Mouse (Mus musculus): ENCODE data around the gene Als2. TPM values are rescaled to one million over a fixed set of nuclear protein-coding genes. Genes with fewer than 3 reads are reported as not detected.

Als2 gene
- polyA plus RNA-seq, 1 experiment from 2014 or later, result 13.5 TPM

DNA sequence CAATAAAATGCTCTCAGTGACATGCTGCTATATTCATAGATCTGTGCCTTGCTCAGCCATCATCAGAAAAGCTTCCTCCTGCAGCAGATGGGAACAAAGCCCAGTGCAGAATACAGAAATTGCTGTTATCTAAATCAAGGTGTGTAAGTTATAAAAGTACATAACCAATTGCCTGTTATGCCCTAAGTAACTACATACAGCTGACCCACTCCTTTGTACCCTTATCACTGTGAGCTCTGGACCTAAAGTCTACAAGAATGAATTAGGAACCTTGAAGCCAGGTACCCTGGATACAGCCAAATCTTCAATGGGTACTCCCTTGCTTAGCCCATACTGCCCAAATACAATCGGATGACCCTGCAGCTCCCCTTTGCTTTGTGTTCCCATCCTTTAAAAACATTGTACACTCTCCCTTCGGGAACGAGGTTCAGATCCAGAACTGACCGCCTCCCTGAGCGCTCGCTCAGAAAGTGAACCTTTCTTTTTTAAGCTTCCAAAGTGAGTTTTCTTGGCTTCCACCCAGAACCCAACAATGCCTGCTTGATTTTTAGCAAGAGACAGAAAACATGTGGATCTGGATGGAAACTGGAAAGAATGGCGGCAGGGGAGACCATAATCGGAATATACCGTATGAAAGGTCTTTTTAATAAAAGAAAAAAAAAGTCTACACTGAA lies 70.7 kb downstream of the Als2 start:
- Histone ChIP-seq H3K27ac (ENCODE audit: low read depth) (no peak overlapping the region), H3K36me3 (ENCODE audit: insufficient read depth) (peaks cover 30% of the 10 kb centered on the region), H3K4me2 (no peak overlapping the region), H3K4me1 (ENCODE audit: insufficient read depth) (no peaks in the 10 kb centered on the region), H3K27me3 (ENCODE audit: insufficient read depth, low read length) (no peaks in the 10 kb centered on the region), H3K9ac (no peak overlapping the region), H3K9me3 (ENCODE audit: low read depth, low read length) (no peaks in the 10 kb centered on the region), H3K4me3 (ENCODE audit: low read depth, low read length) (no peak overlapping the region)
- TF ChIP-seq CTCF (IDR thresholded peaks at IDR 0.05; ENCODE audit: low read depth), result no peak
- ATAC-seq (ENCODE audit: insufficient read depth) (no peak), DNase-seq (no peak)
- WGBS, result 89% methylated on average over 9 of the region's 9 CpGs

DNA sequence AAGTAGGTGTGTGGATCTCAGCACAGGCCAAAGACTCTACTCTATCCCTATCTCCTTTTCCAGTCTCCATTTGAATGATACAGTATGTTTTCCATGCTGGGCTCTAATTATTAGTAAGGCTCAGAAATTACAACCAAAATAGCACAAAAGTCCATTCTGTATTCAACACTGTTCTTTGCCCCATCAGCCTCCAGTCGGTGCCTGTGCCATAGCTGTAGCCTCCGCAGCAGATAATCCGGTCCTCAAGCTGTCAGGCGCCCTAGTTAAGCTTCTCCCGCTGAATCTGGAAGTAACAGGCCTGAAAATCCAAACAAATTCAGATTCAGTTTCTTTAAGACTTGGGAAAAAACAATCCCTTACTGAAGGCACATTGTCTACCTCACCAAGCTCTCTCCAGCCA lies 73.1 kb downstream of the Als2 start:
- no peak for ATAC-seq (ENCODE audit: insufficient read depth)
- 69% methylated on average over 5 of the region's 5 CpGs for WGBS
- Histone ChIP-seq H3K4me2 (no peak overlapping the region), H3K9ac (no peak overlapping the region), H3K4me3 (ENCODE audit: low read depth, low read length) (no peak overlapping the region), H3K9me3 (ENCODE audit: low read depth, low read length) (no peaks in the 10 kb centered on the region), H3K36me3 (ENCODE audit: insufficient read depth) (peaks cover 23% of the 10 kb centered on the region; the same call in 1 of the 2 replicates), H3K4me1 (ENCODE audit: insufficient read depth) (no peaks in the 10 kb centered on the region), H3K27me3 (ENCODE audit: insufficient read depth, low read length) (no peaks in the 10 kb centered on the region), H3K27ac (ENCODE audit: low read depth) (no peak overlapping the region)
- DNase-seq, result no peak
- no peak for TF ChIP-seq CTCF (IDR thresholded peaks at IDR 0.05; ENCODE audit: low read depth)

DNA sequence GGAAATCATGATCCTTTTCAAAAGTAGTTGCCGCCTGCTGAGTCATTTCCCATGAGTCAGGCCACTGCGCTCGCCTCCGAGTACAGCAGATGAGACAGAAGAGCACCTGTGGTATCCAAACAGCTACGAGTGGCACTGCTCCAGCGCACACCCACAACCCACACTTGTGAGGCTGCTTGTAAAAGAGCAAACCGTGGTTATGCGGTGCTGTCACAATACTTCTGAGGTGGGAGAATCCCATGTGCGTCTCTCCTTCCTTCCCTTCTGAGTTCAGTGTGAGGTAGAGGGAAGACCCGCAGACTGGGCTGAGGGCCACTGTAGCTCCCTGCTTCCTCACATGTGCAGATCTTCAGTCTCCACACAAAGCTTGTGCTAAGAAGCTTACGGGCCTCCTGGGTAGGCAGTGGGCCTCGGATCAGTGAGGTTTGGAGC lies 74.0 kb downstream of the Als2 start, which contains the start of gene Mpp4:
Gene Mpp4, minus strand, starts transcription at position 360 of the 432 bp plus-strand sequence.
- Histone ChIP-seq H3K27ac (ENCODE audit: low read depth) (no peak within 1 kb of the TSS), H3K27me3 (ENCODE audit: insufficient read depth, low read length) (no peaks in the 10 kb centered on the region), H3K9me3 (ENCODE audit: low read depth, low read length) (no peaks in the 10 kb centered on the region), H3K4me2 (no peak within 1 kb of the TSS), H3K9ac (no peak within 1 kb of the TSS), H3K36me3 (ENCODE audit: insufficient read depth) (peaks cover 20% of the 10 kb centered on the region; the same call in 1 of the 2 replicates), H3K4me3 (ENCODE audit: low read depth, low read length) (no peak within 1 kb of the TSS), H3K4me1 (ENCODE audit: insufficient read depth) (no peaks in the 10 kb centered on the region)
- WGBS, result 65% methylated on average over 12 of the region's 12 CpGs
- ATAC-seq (ENCODE audit: insufficient read depth) (no peak), DNase-seq (no peak)
- TF ChIP-seq CTCF (IDR thresholded peaks at IDR 0.05; ENCODE audit: low read depth), result no peak

DNA sequence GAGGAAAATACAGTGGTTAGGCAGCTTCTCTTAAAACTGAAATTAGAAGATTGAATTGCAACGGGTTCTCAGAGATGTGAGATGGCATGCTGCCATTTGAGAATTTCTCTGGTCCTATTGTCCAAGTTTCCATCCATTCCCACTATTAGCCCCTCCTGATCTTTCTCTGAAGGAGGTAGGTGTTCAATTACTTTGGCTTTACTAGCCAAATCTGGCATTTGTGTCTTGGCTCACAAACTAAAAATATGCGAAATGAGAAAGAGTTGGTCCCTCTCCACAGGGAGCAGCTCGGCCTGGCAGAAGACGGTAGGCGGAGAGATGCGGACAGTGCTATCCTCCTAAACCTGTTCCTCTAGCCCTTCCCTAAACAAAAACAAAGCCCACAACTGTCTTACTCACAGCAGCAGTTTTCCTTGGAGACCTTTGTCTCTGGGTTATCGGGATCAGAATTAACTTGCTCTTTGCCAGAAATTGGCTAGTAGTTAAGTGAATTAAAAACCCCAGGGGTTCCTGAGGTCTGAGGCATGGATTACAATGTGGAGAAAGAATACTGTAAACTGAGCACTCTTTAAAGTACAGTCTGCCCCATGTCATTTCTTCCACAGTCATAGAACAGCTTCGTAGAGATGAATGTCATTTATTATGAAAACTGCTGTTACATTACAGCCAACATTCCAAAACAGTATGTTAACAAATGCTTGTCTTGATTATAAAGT lies 74.6 kb downstream of the Als2 start:
- 64% methylated on average over 8 of the region's 8 CpGs for WGBS
- Histone ChIP-seq H3K27ac (ENCODE audit: low read depth) (no peak overlapping the region), H3K4me3 (ENCODE audit: low read depth, low read length) (no peak overlapping the region), H3K4me1 (ENCODE audit: insufficient read depth) (no peaks in the 10 kb centered on the region), H3K27me3 (ENCODE audit: insufficient read depth, low read length) (no peaks in the 10 kb centered on the region), H3K9ac (no peak overlapping the region), H3K9me3 (ENCODE audit: low read depth, low read length) (no peaks in the 10 kb centered on the region), H3K36me3 (ENCODE audit: insufficient read depth) (peaks cover 17% of the 10 kb centered on the region; the same call in 1 of the 2 replicates), H3K4me2 (no peak overlapping the region)
- no peak for TF ChIP-seq CTCF (IDR thresholded peaks at IDR 0.05; ENCODE audit: low read depth)
- DNase-seq (no peak), ATAC-seq (ENCODE audit: insufficient read depth) (no peak)

DNA sequence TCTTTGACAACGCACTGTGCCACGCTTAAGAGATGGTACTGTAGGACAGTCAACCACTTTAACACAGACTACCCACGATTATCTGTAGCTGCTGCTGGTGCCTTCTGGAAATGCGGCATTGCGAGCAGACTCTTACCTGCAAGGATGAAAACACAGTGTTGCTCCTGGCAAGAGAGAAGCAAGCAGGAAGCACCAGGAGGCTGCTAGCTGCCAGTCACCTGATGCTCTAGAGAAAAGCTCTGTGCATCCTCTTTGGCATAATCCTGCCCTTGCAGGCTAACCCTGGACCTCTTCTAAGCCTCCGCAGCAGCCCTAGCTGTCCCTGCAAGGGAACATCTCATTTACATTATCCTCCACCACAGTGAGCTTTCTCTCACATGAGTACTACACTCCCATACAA lies 75.6 kb downstream of the Als2 start:
- no peak for DNase-seq
- no peak overlapping the region for H3K9ac ChIP-seq
- H3K4me1 ChIP-seq (ENCODE audit: insufficient read depth), result no peaks in the 10 kb centered on the region
- H3K4me2 ChIP-seq, result no peak overlapping the region
- no peak for ATAC-seq (ENCODE audit: insufficient read depth)
- H3K9me3 ChIP-seq (ENCODE audit: low read depth, low read length), result no peaks in the 10 kb centered on the region
- 0 out of 2 replicates have a peak, but pooled peaks cover 10% of the 10 kb centered on the region for H3K36me3 ChIP-seq (ENCODE audit: insufficient read depth)
- no peak overlapping the region for H3K4me3 ChIP-seq (ENCODE audit: low read depth, low read length)
- H3K27me3 ChIP-seq (ENCODE audit: insufficient read depth, low read length), result no peaks in the 10 kb centered on the region
- WGBS, result 86% methylated on average over 6 of the region's 6 CpGs
- TF ChIP-seq CTCF (IDR thresholded peaks at IDR 0.05; ENCODE audit: low read depth), result no peak
- no peak overlapping the region for H3K27ac ChIP-seq (ENCODE audit: low read depth)

DNA sequence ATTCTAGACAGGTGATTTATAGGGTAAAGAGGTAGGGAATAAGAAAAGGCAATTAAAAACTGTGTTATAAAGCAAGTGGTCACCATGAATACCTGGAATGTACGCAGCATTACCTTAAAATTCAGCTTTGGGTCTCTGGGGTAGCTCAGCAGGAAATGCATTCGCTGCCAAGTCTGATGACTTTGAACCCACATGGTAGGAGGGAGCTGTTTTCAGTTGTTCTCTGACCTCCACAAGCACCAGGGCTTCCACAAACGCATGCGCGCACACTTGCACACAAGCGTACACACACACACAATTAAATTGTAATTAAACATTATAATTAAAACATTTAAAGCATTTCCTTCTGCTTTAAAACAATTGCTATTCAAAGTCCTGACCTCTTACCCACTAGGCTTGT lies 76.2 kb downstream of the Als2 start:
- Histone ChIP-seq H3K27me3 (ENCODE audit: insufficient read depth, low read length) (no peaks in the 10 kb centered on the region), H3K9me3 (ENCODE audit: low read depth, low read length) (no peaks in the 10 kb centered on the region), H3K27ac (ENCODE audit: low read depth) (no peak overlapping the region), H3K4me3 (ENCODE audit: low read depth, low read length) (no peak overlapping the region), H3K4me1 (ENCODE audit: insufficient read depth) (no peaks in the 10 kb centered on the region), H3K36me3 (ENCODE audit: insufficient read depth) (0 out of 2 replicates have a peak, but pooled peaks cover 8% of the 10 kb centered on the region), H3K4me2 (no peak overlapping the region), H3K9ac (no peak overlapping the region)
- DNase-seq (no peak), ATAC-seq (ENCODE audit: insufficient read depth) (no peak)
- no peak for TF ChIP-seq CTCF (IDR thresholded peaks at IDR 0.05; ENCODE audit: low read depth)
- 84% methylated on average over 6 of the region's 6 CpGs for WGBS

DNA sequence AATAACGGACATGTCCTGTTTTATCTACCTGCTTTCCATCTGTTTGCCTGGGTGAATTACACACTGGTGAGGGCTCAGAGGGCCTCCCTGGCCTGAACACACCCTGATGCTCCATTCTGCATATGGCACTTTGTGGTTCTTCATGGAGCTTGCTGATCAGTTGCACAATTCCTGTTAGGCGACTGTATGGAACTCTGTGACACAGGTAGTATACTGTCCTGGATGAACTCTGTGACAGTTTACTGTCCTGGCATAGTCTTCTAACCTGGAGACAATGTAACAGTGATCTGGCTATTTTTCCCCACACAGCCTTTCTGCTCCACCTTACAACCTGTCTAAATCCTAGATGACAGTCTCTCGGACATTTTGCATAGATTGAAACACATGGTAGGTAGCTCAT lies 77.9 kb downstream of the Als2 start:
- Histone ChIP-seq H3K36me3 (ENCODE audit: insufficient read depth) (0 out of 2 replicates have a peak, but pooled peaks cover 5% of the 10 kb centered on the region), H3K4me1 (ENCODE audit: insufficient read depth) (no peaks in the 10 kb centered on the region), H3K27me3 (ENCODE audit: insufficient read depth, low read length) (no peaks in the 10 kb centered on the region), H3K9ac (no peak overlapping the region), H3K4me3 (ENCODE audit: low read depth, low read length) (no peak overlapping the region), H3K4me2 (no peak overlapping the region), H3K9me3 (ENCODE audit: low read depth, low read length) (no peaks in the 10 kb centered on the region), H3K27ac (ENCODE audit: low read depth) (no peak overlapping the region)
- 70% methylated on average over 3 of the region's 3 CpGs for WGBS
- no peak for TF ChIP-seq CTCF (IDR thresholded peaks at IDR 0.05; ENCODE audit: low read depth)
- DNase-seq, result no peak
- no peak for ATAC-seq (ENCODE audit: insufficient read depth)

All from lung, embryonic 14.5 days (tissue).